Mouse (Mus musculus) leukemia stem cell, adult 10-12 weeks (primary cell): Measurements from ENCODE around the gene 6720489N17Rik. TPM values are rescaled to one million over a fixed set of nuclear protein-coding genes. Genes with fewer than 3 reads are reported as not detected.

Experiments used
- polyA plus RNA-seq: library from polyadenylated mRNA; stranded (reverse); fragments of >175 nt; gene quantifications from 2 replicates; pipeline ENCODE4 v1.2.3, GENCODE M21; 2012; ENCODE audit warnings: low replicate concordance

6720489N17Rik gene
- not detected in 2 replicates for polyA plus RNA-seq

DNA sequence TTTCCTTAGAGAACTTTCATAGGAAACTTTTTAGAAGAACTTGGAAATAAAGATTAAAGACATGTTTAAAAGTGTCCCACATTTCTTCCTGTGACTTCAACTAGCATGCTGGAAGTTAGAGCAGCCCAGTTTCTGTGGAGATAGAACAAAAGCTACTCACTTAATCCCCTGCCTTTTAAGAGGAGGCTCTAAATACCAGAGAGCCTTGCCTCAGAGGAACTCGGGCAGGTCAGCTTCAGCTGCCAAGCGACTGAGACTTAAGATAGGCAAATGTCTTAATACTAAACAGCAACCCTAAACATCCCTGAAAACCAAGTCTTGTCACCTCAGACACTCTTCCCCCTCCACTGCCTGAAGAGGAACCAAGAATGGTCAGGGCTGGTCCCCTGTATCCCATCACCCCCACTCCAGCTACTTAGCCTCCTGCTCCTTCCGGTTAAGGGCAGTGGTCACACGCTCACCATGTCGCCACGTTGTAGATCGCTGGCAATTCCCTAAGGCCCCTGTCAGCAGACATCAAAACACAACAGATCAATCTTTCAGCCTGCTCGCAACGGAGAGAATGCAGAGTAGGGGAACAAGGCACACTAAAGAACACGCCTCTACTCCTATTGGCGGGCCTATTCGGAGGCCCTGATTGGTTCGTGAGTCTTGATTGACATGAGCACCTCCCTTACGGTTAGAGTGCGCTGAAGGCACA, at the start of gene 6720489N17Rik:
TSS of gene 6720489N17Rik (minus strand) at position 606 of the 700 bp plus-strand sequence.

DNA sequence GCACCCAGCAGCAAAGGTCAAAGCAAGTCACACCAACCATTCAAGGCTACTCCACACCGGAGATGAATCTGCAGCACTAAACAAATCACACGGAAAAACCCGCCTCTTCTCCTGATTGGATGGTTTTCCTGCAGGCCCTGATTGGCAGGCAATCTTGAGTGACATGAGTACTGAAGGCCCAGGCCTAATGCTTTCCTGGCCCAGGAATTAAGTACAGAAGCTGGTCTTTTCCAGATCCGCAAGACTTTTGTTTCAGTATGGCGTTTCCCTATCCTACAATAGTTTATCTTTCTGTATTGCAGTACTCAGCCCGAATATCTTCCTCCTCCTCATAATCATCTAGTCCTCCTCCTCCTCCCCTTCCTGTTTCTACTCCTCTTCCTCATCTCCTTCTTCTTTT, 52.9 kb downstream of the 6720489N17Rik start, which contains the start of gene Zfp934:
TSS of gene Zfp934 (minus strand) at position 101 of the 400 bp plus-strand sequence.

GRCm38 (mm10) chr13:62558189-62559110, 65.5 kb downstream of the 6720489N17Rik start, which contains the start of gene Zfp935:
Gene Zfp935 (minus strand): TSS chr13:62558511.

Other genes starting within 250 kb of the 6720489N17Rik start
- not detected in 2 replicates for gene Gm3604, start 241.0 kb downstream of the 6720489N17Rik start, polyA plus RNA-seq
- 0.09 and 0.91 TPM in 2 replicates for gene Gm49359, start 157.3 kb downstream of the 6720489N17Rik start, polyA plus RNA-seq
- not detected in 2 replicates for gene Zfp935, start 65.7 kb downstream of the 6720489N17Rik start, polyA plus RNA-seq
- 0.91 and 1.5 TPM in 2 replicates for gene Zfp934, start 53.0 kb downstream of the 6720489N17Rik start, polyA plus RNA-seq
- 0.55 and 0.67 TPM in 2 replicates for gene Platr25, start 136.5 kb upstream of the 6720489N17Rik start, polyA plus RNA-seq
- 0.14 TPM in 1 of 2 replicates, not detected in the other for gene Gm5141, start 161.6 kb upstream of the 6720489N17Rik start, polyA plus RNA-seq
- not detected in 2 replicates for gene Fbp2, start 234.2 kb upstream of the 6720489N17Rik start, polyA plus RNA-seq